Mouse (Mus musculus) embryo, embryonic 10.5 days (tissue): ENCODE results near the gene Vps11.
A peak's percentile ranks its signal among the peaks of the same experiment; 100 is the strongest.
"Not testable (repeated sequence)": the region's sequence is repeated elsewhere in the genome, so short reads cannot be mapped to it uniquely, and the experiment has no call there.

Source experiments
- DNase-seq: peaks from one replicate; pipeline ENCODE4 v3.0.0-alpha.2; 2015; ENCODE audit warnings: low spot score

The Vps11 gene

GRCm38 (mm10) chr9:44361190-44361917 lies at the start of gene Vps11:
Vps11 (minus strand) TSS chr9:44361670.
- peak; percentile 98 for DNase-seq

GRCm38 (mm10) chr9:44410647-44411336 lies 49.3 kb upstream of the Vps11 start:
- no peak for DNase-seq

GRCm38 (mm10) chr9:44408693-44409092 lies 47.2 kb upstream of the Vps11 start:
- DNase-seq, result not testable (repeated sequence)

- no peak for DNase-seq
These were observed 46.3 kb upstream of the Vps11 start for GRCm38 (mm10) chr9:44407752-44408097.

GRCm38 (mm10) chr9:44406906-44407751 lies 45.7 kb upstream of the Vps11 start, which contains the start of the genes Rps25 and Trappc4:
Rps25 (plus strand) TSS chr9:44407139.
Trappc4 (minus strand) TSS chr9:44407600.
- peak; percentile 99 for DNase-seq

- no peak for DNase-seq
These were observed 43.5 kb upstream of the Vps11 start for GRCm38 (mm10) chr9:44405011-44405410.

- DNase-seq, result no peak
These were observed 39.6 kb upstream of the Vps11 start for GRCm38 (mm10) chr9:44401081-44401480.

- no peak for DNase-seq
These were observed 38.3 kb upstream of the Vps11 start for GRCm38 (mm10) chr9:44399795-44400114.

GRCm38 (mm10) chr9:44399114-44399794 lies 37.8 kb upstream of the Vps11 start:
- DNase-seq, result no peak

- DNase-seq, result no peak
These were observed 37.1 kb upstream of the Vps11 start for GRCm38 (mm10) chr9:44398551-44398950.

GRCm38 (mm10) chr9:44398087-44398486 lies 36.6 kb upstream of the Vps11 start:
- no peak for DNase-seq

GRCm38 (mm10) chr9:44396684-44397411 lies 35.4 kb upstream of the Vps11 start, which contains the start of gene Slc37a4:
Slc37a4 (plus strand) TSS chr9:44396852.
- DNase-seq, result peak; percentile 95

GRCm38 (mm10) chr9:44391466-44391865 lies 30.0 kb upstream of the Vps11 start:
- DNase-seq, result peak; percentile 80

- peak; percentile 60 for DNase-seq
These were observed 27.8 kb upstream of the Vps11 start for GRCm38 (mm10) chr9:44389273-44389672.

- DNase-seq, result no peak
These were observed 25.8 kb upstream of the Vps11 start for GRCm38 (mm10) chr9:44387221-44387620.

GRCm38 (mm10) chr9:44384596-44384995 lies 23.1 kb upstream of the Vps11 start:
- no peak for DNase-seq

GRCm38 (mm10) chr9:44379862-44380261 lies 18.4 kb upstream of the Vps11 start:
- DNase-seq, result no peak

- peak; percentile 97 for DNase-seq
These were observed 17.8 kb upstream of the Vps11 start, which contains the start of gene Hyou1 for GRCm38 (mm10) chr9:44379054-44379834. Hyou1 (plus strand) TSS chr9:44379490.

GRCm38 (mm10) chr9:44378153-44378730 lies 16.8 kb upstream of the Vps11 start:
- no peak for DNase-seq

GRCm38 (mm10) chr9:44377335-44377734 lies 15.9 kb upstream of the Vps11 start:
- DNase-seq, result not testable (repeated sequence)
